Mouse (Mus musculus): Measurements from ENCODE around the gene Wasf1.

The Wasf1 gene

GRCm38 (mm10) chr10:40882831-40883643 is at the start of gene Wasf1, which contains the start of gene Cdc40:
Gene Wasf1, plus strand, starts transcription at chr10:40883475.
Gene Cdc40, minus strand, starts transcription at chr10:40883311.
- peak; percentile 74 to 80 for DNase-seq (ENCODE audit: low read depth in 1 of 2, low spot score in 2 of 2)

GRCm38 (mm10) chr10:40840086-40840485 is 43.2 kb upstream of the Wasf1 start:
- DNase-seq (ENCODE audit: low read depth in 1 of 2, low spot score in 2 of 2), result no peak

DNA sequence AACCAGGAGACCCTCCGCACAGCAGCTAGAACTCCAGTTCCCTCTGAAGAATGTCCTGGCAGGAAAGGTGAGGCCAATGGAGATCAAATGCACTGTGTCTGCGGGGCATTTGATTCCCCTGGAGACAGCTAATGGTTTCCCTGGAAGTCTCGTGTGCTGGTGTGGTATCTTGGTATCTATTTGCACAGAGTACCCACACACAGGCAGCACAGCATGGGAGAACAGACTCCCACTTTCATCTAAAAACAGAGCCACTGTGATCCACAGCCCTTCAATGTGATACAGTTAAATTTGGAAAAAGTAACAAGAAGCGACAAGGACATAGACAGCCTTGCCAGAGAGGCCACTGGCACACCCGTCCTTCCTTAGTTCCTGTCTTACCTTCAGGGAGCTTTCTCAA is 39.4 kb upstream of the Wasf1 start:
- DNase-seq (ENCODE audit: low read depth in 1 of 2, low spot score in 2 of 2), result no peak

GRCm38 (mm10) chr10:40844546-40844945 is 38.7 kb upstream of the Wasf1 start:
- no peak for DNase-seq (ENCODE audit: low read depth in 1 of 2, low spot score in 2 of 2)

DNA sequence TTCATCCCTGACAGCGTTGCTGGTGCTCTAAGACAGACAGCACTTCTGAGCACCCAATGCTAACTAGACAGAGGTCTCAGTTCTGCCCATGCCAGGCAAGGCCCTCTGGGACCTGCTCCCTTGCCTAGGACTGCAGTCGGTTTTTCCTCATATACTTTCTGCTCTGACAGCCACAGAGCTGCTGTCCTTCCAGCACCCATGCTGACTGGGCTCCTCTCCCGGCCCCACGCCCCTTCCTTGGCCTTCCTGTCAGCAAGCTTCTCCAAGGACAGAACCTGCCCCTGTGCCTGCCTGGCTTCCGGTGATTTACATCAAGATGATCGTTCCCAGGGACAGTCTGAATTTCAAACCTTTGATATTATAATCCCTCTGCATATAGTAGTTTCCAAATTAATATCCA is 37.6 kb upstream of the Wasf1 start:
- no peak for DNase-seq (ENCODE audit: low read depth in 1 of 2, low spot score in 2 of 2)

DNA sequence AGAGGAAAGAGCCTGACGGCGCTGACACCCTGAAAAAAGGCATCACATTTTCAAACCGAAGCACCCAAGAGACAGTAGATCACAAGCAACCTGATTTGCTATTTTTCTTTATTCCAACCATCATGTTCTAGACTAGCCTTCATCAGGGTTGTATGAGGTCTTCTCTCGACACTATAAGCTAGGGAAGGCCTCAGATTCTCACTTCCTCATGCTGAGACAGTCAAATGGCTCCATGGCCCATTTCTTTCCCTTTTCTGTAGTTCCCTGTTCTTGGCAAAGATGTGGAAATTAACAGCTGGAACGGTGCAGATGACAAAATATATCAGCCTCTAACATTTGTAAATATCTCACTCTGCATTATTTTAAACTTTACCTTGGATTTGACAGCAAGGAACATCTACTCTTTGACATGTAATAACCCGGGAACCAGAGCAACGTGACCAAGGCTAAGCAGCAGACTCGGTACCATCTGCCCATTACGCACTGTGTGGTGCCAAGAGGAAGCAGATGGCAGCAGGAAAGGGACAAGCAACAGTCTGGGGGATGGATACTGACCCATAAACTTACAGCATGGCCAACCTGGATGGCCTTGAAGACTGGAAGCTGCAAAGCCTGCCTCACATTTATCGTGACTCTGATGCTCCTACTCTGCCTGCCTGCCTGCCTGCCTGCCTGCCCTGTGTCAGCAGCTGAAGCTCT is 36.0 kb upstream of the Wasf1 start:
- no peak for DNase-seq (ENCODE audit: low read depth in 1 of 2, low spot score in 2 of 2)

DNA sequence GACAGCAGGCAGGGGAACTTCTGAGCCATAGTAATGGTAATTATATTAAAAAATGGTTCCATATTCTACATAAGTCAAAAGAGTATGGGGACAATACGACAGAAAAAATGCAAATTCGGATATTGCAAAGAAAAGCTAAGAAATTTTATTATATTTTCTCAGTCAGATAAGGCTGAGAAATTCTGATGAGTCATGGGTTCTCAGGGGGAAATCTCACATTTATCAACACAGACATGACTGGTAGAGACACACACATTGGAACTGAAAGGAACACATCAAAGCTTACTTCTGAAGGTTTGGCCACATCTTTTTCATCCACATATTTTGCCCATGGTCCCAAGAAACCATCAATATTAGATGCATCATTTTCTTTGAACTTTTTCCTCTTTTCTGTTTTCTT is 32.6 kb upstream of the Wasf1 start:
- no peak for DNase-seq (ENCODE audit: low read depth in 1 of 2, low spot score in 2 of 2)

- DNase-seq (ENCODE audit: low read depth in 1 of 2, low spot score in 2 of 2), result no peak
These were observed 32.1 kb upstream of the Wasf1 start for GRCm38 (mm10) chr10:40851138-40851537.

DNA sequence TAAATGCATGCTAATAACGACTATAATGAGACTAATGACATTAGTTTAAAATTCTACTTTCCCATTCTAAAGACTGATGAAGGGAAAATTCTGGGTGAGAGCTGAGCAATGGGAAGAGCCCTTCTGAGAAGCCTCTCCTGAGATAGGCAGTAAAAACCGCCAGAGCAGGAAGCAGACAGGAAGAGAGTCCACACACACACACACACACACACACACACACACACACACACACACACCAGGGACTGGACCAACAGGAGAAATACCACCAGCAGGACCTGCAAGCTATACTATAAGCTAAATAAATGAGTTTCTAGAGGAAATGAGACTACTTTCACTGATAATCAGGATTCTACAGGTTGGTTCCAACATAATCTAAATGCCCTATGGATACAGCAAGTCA is 27.7 kb upstream of the Wasf1 start:
- DNase-seq (ENCODE audit: low read depth in 1 of 2, low spot score in 2 of 2), result no peak

GRCm38 (mm10) chr10:40856703-40857102 is 26.6 kb upstream of the Wasf1 start:
- no peak for DNase-seq (ENCODE audit: low read depth in 1 of 2, low spot score in 2 of 2)

DNA sequence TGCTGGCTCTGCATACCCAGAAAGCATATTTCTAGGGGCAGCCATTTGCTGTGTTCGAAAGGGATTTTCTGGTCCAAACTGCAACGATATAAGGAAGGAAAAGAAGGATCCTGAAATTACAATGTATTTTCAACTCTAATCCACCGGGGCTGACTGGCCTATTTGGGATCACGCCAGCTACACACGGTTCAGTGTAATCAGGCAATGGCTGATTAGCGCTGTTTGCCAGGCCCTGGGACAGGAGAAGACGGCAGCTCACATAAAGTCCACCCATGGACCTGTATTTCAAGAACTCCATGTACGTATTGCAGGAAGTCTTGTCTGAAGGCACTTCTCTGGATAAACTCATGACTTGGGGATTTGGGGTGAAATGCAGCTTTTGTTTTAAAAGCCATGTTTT is 25.7 kb upstream of the Wasf1 start:
- no peak for DNase-seq (ENCODE audit: low read depth in 1 of 2, low spot score in 2 of 2)

DNA sequence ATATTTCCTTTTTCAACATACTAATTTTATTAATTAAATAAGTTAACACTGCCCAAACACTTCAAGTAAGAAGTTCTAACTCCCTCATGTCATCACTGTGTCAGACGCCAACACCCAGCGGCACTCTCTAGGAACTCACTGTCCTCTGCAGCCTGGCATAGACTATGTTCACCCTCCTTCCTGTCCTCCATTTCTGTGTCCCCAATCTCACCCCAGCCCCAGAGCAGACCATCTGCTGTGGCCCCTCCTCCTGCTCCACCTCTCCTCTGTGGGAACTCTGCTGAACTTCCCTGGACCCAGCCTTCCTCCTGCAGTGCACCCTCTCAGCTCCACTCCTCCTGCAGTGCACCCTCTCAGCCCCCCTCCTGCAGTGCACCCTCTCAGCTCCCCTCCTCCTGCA is 15.2 kb upstream of the Wasf1 start:
- DNase-seq (ENCODE audit: low read depth in 1 of 2, low spot score in 2 of 2), result no peak

DNA sequence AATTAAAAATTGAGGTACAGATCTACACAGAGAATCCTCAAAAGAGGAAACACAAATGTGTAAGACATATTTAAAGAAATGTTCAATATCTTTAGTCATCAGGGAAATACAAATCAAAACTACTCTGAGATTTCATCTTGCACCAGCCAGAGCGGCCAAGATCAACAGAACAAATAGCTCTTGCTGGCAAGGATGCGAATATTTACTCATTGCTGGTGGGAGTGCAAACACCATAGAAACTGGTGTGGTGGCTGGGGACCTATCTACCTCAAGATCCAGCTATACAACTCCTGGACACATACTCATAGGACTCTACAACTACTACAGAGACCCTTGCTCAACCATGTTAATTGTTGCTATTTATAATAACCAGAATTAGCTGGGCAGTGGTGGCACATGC is 12.0 kb upstream of the Wasf1 start:
- no peak for DNase-seq (ENCODE audit: low read depth in 1 of 2, low spot score in 2 of 2)

DNA sequence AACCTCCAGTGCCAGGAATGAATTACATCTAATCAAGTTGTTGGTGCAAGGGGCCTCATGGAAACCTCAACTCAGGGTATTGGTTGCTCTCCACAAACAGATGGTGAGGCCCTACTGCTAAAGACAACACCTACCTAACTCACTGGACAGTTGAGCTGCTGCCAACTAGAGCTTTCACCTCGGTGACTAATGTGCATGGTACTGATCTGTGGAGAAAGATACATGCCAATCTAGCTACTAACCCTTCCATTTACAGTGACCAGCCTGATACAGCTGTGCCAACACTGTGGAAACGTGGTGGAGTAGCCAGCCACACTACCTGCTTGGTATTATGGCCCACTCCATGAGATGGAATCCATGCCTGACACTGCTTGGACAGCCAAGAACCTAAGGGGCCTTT is 11.2 kb upstream of the Wasf1 start:
- no peak for DNase-seq (ENCODE audit: low read depth in 1 of 2, low spot score in 2 of 2)

- DNase-seq (ENCODE audit: low read depth in 1 of 2, low spot score in 2 of 2), result no peak
These were observed 5.0 kb upstream of the Wasf1 start for GRCm38 (mm10) chr10:40878246-40878645.

DNA sequence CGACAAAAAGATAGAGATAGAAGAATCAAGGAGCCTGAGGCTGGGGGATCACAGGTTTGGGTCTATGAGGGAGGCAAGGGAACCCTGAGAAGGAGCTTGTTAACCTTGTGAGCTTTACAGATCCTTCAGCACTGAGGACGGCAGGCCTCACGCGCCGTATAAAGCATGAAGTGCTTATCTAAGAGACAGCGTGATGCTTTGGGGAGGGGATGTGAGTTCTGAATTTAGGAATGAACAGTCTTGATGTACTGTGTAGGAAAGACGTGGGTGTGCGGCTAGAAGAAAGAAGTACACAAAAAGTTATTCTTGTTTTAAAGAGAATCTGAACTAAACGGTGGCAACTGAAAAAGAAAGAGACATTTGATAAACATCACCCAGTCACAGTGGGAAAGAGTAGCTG is 3.3 kb upstream of the Wasf1 start:
- DNase-seq (ENCODE audit: low read depth in 1 of 2, low spot score in 2 of 2), result no peak

- no peak for DNase-seq (ENCODE audit: low read depth in 1 of 2, low spot score in 2 of 2)
These were observed 2.0 kb upstream of the Wasf1 start for GRCm38 (mm10) chr10:40881236-40881635.

DNA sequence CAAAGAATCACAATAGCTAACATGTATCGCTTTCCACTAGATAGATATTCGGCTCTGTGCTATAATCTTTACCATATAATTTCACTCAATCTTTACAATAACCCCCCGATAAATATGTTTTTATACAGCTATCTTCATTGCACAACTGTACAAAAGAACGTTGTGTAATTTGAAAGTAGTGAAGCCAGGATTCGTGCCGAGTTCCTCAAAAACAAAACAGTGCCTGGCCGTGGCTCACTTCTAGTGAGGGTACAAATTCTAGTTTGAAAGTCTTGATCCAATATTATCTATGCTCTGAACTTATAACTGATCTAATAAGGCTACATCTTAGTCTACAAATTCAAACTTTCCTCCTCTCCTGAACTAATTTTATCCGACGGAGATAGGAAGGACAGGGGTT is 942 bp upstream of the Wasf1 start:
- DNase-seq (ENCODE audit: low read depth in 1 of 2, low spot score in 2 of 2), result peak in 1 of 2 experiments; percentile 2

DNA sequence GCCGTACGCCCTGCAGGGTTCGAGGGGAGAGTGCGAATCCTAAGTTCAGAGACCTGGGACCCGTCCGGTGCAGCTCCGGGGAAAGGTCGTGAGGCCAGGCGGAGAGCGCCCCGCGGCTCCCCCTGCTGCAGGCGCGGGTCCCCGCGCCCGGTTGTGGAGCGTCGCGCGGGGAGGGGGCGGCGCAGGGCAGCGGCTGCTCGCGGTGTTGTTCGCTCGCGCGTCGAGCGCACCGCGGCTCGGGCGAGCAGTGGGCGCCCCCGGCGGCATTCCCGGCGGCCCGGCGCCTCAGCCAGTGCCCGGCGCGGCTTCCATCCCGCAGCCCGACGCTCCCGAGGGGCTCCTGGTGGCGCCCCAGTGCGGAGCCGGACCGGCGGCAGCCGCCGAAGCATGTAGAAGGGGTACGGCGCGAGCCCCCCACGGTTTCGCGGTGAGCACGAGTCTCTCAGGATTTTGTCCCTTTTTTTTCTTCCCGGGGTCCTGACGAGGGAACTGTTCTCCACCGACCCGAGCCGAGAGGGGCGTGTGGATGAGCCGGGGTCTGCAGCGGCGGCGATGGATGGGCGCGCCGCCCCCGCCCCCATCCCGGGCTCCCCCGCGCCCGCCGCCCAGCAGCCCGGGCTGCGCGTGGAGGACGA is 486 bp downstream of the Wasf1 start:
- no peak for DNase-seq (ENCODE audit: low read depth in 1 of 2, low spot score in 2 of 2)

GRCm38 (mm10) chr10:40884279-40884806 is 1.1 kb downstream of the Wasf1 start:
- no peak for DNase-seq (ENCODE audit: low read depth in 1 of 2, low spot score in 2 of 2)

DNA sequence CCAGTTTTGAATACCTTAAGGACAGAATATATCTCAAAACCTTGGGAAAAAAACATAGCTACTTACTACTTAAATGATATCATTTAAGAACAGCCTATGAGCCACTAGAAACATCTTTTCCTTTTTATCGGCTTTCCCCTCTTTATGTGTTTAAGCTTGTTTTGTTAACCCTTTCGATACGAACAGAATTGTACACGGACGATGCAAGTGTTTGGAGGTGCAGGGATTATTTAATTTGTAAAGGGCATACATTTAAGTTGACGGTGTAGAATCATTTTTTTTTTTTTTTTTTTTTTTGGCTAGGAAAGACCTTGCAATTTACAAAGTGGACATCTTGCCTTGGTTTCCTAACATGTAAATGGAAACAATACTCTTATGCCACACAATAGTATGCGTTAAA is 2.2 kb downstream of the Wasf1 start:
- DNase-seq (ENCODE audit: low read depth in 1 of 2, low spot score in 2 of 2), result no peak

DNA sequence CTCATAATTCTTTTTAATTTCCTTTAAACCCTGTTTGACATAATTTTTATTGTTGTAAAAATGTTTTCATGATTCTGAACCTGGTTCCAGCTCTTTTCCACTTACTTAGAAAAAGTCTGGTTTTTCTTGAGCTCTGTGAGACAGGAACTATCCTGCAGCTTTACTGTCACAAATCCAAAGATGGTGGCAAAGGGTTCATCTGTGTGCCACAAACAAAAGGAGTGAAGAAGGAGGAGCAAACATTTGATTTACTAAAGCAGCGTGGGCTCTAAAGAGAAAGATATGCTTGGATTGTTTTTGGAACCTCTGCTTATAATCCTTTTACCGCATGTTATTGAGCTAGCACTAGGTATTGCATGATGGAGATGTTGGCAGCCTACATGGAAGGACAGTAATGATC is 4.0 kb downstream of the Wasf1 start:
- DNase-seq (ENCODE audit: low read depth in 1 of 2, low spot score in 2 of 2), result no peak

All from monocyte, adult 2 months (primary cell).